Mouse (Mus musculus) kidney, postnatal 4 days (tissue): ENCODE measurements at regions not wholly inside any gene's neighbourhood (a gene's known extent, or its start where the extent isn't known, plus 50 kb on each side); places are given as distances from the start of the nearest gene placed in this dataset.

Experiments
- DNase-seq, 2 experiments: peaks; one replicate each; pipeline ENCODE4 v3.0.0; 2021; ENCODE audit warnings: mixed read lengths in 2 of 2

GRCm38 (mm10) chr12:51016081-51016480 lies 331.8 kb upstream of the G2e3 start:
- no peak for DNase-seq

DNA sequence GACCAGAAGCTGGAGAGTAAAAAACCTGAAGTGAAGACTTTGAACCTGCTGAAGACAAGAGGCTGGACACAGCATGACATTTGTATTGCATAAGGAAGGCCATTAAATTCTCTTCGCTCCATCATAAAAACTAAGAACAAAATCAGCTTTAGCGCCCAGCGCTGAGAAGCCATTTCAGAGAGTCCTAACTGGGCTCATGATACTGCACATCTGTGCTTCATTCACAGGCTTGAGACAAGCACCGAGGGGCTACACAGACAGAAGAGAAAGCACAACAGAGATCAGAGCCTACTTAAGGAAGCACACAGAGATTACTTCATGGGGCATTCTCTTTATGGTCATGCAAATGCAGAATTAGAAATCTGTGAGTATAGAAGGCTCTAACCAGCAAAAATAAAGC lies 338.2 kb upstream of the G2e3 start:
- no peak for DNase-seq

- peak in 1 of 2 experiments; percentile 5 for DNase-seq
Measured at GRCm38 (mm10) chr12:51001722-51002592, 345.9 kb upstream of the G2e3 start.

DNA sequence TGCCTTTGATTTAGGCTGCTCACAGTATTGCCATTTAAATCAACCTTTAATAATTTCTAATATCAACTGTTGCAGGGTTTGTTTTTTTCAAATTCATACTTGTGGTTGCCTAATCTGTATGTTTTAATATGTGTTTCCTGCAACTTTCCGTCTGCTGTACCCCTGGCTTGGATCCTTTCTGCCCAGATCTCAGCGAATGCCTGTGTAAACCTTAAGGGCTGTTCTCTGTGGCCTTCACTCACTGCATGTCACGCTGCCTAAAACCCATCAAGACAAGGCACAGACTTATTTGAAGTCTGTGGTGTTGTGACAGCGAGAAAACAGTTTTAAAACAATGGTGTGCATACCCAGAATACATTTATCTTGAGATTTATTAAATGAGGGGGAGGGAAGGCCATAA lies 346.8 kb upstream of the G2e3 start:
- DNase-seq: peak in 1 of 2 experiments; percentile 11

DNA sequence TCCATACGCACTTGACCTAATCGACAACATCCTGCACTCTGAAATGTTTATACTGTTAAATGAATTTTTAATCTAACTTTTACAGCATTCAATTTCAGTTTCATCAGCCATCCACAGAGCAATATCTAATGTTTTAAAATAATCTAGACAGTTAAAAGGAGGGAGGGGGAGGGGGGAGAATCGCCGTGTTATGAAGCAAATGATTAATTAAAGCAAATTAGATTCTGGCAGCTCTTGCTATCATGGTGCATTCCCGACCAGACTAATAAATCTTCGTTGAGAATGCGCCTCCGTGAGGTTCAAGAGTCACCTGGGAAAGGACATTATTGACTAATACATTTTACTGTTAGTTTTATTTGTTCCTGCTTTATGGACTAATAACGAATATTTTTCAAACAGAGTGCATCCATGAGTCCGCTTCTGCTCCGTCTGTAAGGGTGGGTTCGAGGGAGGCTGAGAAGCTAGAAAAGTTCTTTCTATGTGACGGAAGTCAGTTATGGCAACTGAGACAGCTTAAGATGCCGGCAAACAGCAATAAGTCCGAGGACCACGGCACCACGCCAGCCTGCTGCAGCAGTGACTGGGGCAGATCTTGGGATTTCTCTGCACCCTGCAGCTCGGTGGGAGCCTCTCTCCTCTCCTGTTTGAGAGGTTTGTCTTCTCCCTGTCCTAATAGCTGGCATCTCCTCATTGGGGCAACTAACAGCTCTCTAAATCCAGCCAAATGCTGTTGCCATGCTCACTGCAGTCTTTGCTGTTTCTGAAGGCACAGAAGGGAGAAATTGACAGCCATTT lies 347.4 kb upstream of the G2e3 start:
- peak; percentile 24 to 47 for DNase-seq

DNA sequence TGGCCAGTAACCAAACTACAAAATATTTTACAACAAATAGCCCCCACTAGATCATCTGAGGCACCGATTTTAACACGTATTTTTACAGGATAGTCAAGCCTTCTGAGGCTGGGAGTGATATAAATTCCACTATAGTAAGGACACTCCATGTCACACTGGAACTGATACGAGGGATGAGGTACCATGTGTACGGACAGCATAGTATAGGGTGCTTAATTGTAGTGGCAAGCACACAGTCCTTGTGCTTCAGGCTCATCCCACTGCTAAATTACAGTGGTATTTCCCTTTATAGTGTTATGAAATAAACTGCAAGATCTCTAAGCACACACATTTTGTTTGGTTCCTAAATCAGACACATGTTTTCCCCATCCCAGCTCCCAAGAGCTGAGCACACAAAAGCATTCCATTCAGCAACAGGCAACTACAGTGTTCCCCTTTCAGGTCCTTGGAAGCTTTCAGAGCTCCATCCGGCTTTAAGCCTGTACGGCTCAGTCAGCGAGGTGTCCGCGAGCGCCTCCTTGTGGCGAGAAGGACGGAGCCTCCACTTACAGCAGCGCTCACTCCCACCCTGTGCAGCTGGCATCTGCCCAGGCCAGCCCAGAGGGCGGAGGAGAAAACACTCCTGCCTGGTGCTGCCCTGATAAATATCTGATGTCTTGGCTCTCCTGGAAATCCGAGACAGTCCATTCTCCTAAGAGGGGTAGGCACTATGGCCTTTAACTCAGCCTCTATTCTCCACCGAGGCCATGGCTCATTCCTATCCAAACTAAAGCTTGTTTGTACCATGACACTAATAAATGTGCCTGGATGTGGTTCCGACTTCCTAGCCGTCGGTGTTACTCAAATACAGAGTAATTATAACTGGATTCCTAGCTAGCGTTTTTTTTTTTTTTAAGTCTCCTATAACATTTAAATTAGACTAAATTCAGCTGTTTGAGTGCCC lies 348.3 kb upstream of the G2e3 start:
- DNase-seq: peak; percentile 93 to 94

GRCm38 (mm10) chr12:50995664-50996063 lies 346.8 kb upstream of the Prkd1 start:
- no peak for DNase-seq

DNA sequence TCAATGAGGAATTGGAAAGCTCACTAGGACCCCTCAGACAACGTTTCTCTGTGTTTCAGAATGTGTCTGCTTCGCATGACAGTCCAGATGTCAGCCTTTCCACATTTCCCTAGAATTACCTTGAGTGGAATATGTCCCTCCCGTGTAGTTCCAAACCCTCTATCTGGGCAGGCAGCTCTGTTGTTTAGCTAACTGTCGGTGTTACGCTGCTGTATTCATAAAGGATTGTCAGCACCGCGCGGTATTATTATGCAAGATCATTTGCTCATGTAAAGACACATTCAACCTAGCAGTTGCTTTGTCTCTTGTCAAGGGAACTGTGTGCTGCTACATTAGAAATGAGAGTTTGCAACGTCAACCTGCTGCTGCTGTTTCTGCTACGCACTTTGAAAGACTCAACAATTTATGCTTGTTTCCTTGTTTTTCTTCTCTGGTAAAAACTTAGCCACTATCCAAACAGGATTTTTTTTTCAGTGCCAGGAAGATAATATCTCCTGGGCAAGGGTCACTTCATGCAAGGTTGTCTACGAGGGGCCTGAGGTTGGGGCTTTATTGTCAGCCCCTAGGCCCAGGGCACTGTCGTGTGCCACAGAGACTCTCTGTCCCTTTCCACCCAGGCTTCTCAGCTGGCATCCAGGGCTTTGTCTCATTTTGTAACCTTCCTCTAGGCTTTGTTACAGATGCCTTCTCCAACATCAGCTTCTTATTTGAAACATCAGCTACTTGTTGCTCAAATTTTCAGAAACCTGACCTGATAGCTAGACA lies 340.8 kb upstream of the Prkd1 start:
- DNase-seq: no peak

- no peak for DNase-seq
Measured at GRCm38 (mm10) chr12:50981318-50981717, 332.4 kb upstream of the Prkd1 start.

- DNase-seq: no peak
Measured at GRCm38 (mm10) chr12:50980800-50981199, 331.9 kb upstream of the Prkd1 start.

DNA sequence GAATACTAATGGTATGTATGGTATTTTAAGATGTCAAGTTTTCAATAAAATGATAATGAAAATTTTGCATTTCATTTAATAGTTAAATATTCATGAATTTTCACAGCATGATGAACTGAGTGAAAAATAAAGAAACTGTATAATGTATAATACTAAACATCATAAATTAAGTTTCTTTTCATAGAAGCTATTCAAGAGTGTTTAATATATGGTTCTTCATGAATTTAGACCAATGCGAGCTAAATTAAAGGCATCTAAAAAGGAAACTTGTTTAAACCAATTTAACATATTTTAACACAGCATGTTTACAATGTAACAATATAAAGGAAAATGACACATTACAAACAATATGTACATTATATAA lies 321.8 kb upstream of the Prkd1 start:
- no peak for DNase-seq

- DNase-seq: no peak
Measured at GRCm38 (mm10) chr12:50969887-50970758, 321.2 kb upstream of the Prkd1 start.

DNA sequence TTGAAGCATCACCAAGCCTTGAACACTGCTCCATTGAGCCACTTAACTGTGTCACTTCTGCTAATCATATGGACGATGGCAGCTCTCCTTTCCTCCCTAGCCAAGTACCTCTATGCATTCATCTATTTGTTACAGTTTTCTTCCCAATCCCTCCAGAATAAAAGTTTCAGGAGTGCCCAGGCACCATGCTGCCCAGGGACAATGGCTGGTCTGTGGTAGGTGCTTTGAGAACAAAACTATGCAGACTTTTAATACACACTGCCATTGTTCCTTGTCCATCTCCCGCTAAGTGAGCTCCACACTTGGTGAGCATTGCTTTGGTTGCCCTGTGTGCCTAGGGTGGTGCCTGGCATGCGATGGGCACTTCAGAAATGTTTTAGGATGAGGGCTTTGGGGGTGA lies 320.5 kb upstream of the Prkd1 start:
- DNase-seq: no peak

GRCm38 (mm10) chr12:50967168-50967810 lies 318.4 kb upstream of the Prkd1 start:
- DNase-seq: no peak

- no peak for DNase-seq
Measured at GRCm38 (mm10) chr12:50953971-50954370, 305.1 kb upstream of the Prkd1 start.

GRCm38 (mm10) chr12:50947035-50947434 lies 298.1 kb upstream of the Prkd1 start:
- no peak for DNase-seq

GRCm38 (mm10) chr12:50943741-50944521 lies 295.0 kb upstream of the Prkd1 start:
- peak; percentile 71 to 78 for DNase-seq

- no peak for DNase-seq
Measured at GRCm38 (mm10) chr12:50943340-50943739, 294.4 kb upstream of the Prkd1 start.

- no peak for DNase-seq
Measured at GRCm38 (mm10) chr12:50935516-50935915, 286.6 kb upstream of the Prkd1 start.

DNA sequence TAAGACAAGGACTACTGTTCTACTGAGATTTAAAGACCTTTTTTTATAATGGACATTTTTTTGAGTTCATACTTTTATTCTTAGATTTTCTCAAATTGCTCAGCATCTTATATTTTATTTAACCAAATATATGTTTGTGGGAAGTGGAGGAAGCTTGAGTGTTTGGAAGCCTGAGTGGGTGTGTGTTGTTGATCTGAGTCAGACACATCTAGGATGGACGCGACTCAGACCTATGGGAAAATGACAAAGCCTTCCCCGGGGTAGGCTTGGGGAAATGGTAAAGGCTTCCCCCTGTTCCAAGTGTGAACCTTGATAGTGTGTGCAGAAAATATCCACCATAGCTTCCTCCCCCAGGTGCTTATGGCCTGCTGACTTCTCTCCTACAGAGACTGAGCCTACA lies 283.6 kb upstream of the Prkd1 start:
- DNase-seq: no peak
